Mouse (Mus musculus): ENCODE measurements at regions not wholly inside any gene's neighbourhood (a gene's known extent, or its start where the extent isn't known, plus 50 kb on each side); places are given as distances from the start of the nearest gene placed in this dataset.

DNA sequence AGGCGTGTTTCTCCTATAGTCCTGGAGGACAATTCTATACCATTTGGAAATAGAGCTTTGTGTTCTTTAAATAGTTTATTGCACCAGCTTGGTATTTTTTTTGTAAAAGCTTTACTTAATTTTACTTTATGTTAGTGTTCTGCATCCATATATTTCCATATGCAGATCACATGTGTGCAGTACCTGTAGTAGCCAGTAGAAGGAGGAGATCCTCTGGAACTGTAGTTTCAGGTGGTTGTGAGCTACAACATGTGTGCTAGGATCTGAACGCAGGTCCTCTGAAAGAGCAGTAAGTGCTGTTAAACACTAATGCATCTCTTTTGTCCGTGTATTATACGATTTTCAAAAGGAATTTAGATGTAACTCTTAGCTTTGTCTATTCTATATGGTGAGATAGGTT lies 335.2 kb downstream of the Gm21750 start:
- no peak for DNase-seq

DNA sequence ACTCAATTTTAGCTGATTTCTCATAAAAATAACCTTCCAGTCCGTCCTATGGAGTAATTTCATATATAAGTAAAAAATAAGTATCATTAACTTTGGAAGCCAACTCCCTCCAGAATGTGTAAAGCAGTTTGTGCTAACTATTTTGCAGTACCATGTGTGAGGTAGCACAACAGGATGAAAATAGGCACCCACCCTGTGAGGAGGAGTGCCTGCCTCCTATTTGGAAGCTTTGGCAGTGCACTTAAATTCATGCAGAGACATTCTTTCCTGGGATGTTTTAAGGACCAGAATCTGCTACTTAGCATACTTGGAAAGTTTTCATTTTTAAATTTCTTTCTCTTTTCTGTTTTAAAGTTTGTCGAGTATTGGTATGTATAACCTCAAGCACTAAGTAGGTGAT lies 336.8 kb downstream of the Gm21750 start:
- DNase-seq = no peak

DNA sequence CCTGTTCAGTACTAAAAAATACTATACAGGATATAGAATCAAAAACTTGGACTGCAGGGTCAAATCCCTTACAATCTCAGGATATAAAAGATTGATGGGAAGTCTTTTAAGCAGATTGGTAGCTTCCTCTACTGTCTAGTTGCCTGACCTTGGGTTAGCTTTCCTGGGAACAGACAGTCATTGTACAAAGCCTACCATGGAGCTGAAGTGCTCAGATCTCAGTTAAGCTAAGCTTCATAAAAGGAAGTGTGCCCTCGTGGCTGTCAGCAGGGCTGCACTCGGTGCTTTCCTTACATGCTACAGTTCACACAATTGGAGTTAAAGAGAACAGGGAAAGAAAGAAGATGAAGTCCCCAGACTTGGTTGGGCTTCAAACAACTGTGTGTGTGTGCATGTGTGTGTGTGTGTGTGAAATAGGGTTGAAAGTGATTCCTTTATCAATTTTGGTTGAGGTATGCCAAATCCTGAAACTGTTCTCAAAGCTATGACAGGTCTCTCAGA lies 338.4 kb downstream of the Gm21750 start:
- DNase-seq = no peak

DNA sequence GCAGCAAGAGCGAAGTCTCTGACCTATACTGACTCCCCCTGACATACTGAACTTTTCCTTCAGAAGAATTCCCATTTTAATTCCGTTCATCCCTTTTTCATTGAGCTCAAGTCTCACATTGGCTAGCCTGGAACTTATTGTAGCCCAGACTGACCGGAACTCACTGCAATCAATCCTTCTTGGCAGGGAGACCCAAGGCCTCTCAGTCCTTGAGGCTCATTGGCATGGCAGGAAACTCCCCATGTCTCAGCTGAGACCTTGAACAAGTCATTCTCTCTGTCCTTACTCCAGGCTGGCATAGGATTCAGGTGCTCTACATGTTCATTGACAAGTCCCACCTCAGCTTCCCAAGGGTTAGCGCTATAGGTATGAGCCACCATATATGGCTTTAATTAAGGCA lies 345.9 kb downstream of the Gm21750 start:
- DNase-seq = no peak

DNA sequence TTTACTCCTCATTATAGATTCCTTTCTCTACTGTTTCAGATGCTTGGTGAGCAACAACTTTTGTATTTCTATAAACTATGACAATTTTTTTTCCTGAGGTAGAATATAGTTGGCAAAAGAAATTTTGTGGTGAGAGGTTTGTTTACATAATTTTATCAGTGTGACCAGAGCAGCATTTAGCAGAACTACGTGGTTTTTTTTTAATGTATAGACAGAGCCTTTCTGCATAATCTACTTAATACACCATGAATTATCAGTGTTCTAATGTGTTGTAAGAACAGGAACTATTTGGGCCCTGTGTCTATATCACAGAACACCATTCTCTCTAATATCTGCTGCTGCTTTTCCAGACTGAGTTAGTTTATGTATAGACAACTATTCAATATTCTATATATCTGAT lies 350.5 kb downstream of the Gm21750 start:
- DNase-seq = no peak

DNA sequence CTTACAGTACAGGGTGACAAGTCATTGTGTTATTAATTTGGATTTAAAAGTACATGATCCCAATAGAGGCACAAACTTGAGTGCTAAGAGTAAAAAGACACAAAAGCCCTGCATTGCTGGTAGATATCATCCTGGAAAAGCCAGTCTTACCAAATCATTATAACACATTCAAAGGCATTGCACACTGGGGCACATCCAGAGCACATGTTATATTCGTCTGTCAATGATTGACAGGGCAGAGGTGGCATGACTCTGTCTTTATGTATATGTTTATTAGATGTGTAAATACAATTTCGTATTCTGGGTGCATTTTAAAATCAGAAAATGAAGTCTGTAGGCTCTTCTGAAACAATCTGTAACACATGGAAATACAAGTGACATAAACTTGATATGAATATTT lies 358.4 kb downstream of the Gm21750 start:
- no peak for DNase-seq

DNA sequence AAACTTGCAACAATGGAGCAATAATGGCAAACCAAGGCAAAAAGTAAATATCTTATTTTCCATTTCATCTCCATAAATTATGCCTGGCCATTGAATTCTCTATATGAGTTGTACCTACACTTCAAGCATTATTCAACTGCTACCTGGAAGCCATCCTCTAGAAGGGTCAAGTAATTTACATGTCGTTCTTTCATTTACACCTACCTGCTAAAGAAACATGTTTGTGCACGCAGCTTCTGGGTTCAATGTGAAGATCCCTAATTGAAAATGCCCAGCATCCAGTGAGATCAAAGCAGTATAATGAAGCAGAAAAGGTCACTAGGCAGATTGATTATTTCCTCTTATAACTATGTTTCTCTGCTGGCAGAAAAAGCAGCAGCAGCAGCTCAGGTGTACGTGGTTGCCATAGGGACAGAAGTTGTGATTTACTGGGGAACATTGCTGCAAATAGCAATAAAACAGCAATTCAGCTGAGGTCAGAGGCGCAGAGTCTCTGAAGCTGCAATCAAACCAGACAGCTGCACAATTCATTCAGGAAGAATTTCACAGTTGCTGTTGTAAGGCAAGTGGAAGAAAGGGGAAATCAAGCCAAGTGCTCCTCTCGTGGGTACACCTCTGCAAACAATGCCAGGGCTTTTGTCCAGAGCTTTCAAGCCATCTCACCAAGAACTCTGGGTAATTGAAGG lies 386.1 kb downstream of the Gm21750 start:
- no peak for DNase-seq

DNA sequence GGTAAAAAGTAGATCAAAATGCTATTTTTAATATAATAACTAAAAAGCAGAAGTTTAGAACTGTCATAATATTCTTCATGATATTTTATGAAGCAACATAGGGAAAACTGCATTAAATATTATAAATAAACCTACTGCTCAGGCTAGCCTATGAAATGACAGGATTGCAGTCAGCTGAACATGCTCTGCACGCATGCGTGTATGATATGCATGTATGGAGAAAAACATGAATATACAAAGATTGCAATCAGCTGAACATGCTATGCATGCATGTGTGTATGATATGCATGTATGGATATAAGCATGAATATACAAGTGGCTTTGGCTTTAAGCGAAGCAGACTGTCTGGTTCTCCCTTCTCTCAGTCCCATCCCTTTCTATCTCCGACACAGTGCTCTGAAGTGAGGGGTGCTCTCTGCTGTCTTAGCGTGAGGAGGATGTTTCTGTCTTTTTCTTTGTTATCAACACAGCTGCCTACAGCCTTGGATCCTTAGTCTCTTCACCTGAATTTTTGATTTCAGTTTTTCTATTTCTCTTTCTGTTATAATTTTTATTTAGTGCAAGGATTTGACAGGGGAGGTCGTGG lies 386.8 kb downstream of the Gm21750 start:
- no peak for DNase-seq

DNA sequence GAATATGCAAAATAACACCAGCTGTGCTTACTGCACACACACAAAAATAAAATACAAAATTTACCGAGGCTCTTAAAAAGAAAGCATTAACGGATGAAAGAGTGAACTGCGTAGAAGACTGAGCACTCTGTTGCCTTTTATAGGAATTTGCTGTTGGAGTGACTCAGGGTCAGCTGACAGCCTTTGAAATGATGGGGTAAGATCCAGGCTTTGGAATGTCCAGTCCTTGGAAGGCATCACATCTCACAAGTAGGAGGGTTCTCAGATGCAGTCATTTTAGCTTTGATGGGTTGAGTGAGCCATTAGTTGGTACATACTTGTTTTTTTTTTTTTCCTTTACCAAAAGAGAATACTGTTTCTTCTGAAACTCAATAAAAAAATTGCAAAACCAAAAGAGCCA lies 387.4 kb downstream of the Gm21750 start:
- no peak for DNase-seq

DNA sequence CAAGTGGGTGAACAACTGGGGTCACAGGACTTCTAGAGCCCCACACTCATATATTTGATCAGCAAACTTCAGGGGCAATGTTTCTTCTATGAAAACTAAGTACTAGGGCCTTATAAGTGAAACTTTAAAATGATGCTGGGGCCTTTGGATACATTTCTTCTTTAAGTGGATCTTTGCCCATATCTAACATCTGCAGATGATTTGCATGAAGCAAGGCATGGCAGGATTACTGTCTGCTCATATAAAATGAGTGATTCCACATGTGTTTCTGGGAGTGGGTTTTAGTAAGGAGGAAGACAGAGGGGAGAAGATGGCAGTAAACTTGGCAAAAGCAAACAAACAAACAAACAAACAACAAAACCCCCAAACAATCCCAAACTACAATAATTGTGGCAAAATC lies 405.0 kb downstream of the Gm21750 start:
- no peak for DNase-seq

DNA sequence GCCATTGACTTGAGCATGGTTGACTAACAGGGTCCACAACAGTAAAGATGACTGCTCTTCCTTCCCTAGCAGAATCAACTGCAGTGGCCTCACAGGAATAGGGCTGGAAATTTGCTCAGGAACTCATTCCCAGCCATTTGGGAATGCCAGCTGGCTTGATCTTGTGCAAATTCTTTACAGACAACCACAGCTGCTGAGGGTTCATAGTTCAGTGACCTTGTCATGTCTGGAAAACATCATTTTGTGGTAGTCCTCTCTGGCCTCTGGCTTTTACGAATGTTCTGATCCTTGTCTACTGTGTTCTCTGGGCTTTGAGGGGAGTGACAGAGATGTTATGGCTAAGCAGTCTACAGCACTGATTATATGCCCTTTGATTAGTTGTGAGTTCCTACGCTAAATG lies 432.0 kb downstream of the Gm21750 start:
- DNase-seq = no peak

DNA sequence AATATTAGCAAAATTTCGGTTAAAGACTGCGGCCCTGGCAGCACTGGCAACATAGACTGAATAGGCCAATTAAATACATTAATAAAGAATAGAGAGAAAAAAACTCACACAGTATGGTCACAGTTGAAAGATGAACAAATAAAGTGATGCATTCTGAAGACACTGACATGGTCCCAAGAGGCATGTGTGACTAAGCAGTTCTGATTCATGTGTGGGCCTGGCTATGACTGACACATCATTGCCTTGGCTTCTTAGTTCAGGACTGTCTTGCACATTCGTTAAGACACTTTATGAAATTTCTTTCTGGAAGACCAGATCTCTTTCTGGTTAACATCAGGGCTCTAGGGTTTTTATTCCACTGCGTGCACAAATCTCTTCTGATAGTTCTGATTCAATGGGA lies 438.7 kb downstream of the Gm21750 start:
- no peak for DNase-seq

DNA sequence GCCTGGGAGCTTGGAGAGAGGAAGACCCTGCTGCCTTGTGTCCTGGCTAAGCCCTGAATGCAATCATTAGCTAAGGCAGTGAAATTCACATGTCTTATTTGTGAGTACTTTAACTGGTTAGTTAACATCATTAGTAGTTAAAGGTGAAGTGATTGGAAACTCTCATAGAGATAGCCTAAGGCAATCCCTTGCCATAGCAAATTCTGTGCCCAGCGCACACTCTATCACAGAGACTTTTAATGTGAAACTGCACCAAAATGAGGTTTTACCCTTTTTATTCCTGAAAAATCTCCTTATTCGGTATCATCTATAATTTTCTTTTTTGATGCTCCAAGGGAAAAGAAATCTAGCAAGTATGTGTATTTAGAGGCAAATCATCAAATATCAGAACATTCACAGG lies 451.6 kb downstream of the Gm21750 start:
- DNase-seq = no peak

DNA sequence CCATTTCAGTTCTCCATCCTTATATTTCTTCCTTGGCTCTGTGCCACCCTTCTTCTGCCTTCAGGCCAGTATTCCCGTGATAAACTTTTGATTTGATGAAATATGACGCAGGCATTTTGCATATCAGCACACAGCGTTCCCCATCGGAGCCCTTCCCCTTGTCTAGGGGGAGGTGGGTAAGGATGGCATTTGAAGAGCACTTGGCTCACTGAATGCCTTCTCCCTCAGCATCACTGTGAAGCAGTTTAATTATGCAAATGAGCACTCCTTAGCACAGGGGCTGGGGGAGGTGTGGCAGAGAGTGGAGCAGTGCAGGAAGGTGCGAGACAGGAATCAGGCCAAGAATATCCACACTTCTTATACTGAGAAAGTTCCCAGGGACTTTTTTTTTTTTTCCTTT lies 452.1 kb downstream of the Gm21750 start:
- DNase-seq = no peak

DNA sequence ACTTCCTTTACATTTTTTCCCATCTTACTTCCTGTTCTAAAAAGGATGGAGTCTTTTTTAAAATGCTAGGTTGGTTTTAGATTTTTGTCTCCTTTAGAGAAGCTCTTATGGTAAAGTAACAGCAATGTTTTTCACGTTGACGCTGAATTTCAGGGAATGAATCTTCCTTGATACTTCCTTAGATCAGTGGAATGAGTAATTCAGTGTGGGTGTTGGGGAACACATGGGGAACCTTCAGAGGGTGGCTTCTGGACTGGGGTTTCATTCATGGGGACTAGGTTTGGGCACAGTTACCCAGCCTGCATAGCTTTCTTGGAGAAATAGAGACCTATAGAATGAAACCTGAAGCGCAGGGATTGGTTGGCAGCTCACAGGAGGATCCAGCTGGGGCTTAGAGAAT lies 452.5 kb downstream of the Gm21750 start:
- no peak for DNase-seq

DNA sequence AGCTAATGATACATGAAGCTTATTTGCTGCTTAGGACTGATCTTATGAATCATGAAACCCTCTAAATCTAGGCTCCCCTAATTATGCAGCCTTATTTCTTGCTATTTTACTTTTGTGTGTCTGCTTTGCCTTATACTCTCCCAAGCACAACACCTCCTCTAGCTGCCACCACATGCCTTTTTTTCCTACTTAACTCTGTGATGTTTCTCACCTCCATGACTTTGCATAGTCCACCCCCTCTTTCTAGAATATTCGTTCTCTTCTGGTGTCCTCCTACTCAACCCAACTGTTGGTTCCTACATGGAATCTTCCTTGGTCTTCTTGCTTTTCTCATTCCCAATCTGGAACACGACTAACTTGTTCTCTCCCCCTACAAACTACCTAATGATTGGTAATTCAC lies 456.7 kb downstream of the Gm21750 start:
- DNase-seq = no peak

DNA sequence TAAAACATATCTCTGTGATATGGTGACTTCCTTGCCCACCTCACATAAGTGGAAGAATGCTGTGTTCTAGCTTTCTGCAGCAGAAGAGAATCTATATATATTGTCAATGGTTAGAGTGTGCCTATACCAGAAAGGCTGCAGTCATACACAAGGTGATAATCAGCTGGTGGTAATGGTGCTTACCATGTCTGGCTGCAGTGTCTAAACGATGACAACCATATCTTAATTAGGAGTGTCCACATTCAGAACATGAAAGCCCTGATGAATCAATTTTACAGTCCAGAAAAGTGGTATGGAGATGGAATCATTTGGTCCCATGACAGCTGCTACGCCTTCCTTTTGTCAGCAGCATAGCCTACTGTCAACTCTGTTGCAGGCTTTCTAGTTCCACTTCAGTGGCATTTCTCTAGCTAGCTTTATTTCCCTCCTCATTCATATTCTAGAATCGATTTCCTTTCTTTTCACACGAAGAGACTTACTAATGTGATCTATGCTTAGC lies 484.2 kb downstream of the Gm21750 start:
- no peak for DNase-seq

DNA sequence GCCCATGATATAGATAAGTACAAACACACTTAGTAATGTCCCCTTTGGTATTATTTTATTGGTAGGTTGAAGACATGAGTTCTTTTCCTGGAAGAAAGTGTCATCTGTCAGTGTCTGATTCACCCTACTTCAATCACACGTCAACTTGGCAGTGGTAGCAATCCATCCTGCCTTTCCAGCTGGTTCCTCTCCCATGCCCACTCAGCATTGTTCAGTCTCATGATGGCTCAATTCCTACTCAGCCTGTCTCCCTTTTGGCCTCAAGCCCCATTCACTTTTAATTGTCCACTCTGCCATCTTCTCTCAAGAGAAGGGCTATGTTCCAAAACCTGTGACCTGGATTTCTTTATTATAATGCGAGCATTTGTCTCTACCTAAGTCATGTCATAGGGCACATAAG lies 474.4 kb upstream of the Htr2a start:
- DNase-seq = no peak

DNA sequence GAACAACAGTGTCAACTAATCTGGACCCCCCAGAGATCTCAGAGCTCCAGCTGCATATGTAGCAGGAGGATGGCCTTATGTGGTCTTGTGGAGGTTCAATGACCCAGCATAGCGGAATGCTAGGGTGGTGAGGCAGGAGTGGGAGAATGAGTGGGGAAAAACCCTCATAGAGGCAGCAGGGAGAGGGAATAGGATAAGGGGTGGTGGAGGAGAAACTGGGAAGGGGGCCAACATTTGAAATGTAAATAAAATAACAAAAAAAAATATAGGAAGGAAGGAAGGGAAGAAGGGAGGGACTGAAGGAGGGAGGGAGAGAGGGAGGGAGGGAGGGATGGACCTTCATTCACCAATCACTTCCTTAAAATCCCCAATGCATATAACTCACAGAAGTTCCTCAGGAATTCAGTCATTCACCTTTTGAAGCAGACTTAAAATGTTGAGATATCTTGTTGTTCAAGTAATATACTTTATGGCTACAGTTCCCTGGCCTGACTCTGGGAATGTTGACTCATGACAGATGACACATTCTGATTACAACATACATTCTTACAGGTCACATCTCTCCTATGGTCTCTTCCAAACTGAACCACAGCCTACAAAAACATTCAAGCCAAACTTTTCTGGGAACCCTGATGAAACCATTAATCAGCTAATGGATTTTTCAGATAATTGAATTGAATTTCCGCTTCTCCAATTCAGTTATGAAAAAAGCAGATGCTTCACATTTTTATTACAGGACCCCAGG lies 471.3 kb upstream of the Htr2a start:
- no peak for DNase-seq

DNA sequence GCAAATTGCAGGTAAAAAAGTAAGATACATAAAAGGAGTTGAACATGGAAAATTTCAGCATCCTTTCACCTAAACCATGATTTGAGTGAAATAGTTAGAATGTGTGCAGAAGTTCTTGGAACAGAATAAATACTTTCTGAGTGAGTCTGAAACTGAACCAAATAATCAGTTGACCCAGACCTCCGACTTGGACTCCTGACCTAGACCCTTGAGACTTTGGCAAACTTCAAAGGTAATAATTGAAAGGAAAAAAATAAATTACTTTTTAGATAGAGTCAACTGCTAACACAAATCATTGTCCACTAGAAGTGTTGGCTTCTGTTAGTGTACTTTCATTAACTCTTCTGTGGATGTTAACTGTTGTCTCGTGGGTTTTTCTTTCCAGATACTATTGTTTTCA lies 460.6 kb upstream of the Htr2a start:
- DNase-seq = no peak

DNA sequence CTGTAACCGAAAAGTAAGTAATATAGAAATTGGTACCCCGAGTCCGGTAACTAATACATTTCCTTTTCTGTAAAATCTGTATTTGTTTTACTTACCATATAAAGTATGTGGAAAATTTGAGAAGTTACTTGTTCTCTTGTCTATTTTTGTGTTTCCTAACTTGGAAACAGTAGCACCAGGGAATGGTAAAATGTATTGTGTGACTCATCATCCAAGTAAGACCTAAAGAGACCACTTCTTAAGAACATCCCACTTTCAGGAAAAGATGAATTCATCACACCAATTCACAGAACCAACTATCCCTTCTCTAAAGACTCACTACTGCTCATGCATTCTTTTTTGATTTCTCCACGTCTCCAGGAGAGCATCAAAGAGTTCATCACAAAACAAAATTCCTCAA lies 457.6 kb upstream of the Htr2a start:
- no peak for DNase-seq

DNA sequence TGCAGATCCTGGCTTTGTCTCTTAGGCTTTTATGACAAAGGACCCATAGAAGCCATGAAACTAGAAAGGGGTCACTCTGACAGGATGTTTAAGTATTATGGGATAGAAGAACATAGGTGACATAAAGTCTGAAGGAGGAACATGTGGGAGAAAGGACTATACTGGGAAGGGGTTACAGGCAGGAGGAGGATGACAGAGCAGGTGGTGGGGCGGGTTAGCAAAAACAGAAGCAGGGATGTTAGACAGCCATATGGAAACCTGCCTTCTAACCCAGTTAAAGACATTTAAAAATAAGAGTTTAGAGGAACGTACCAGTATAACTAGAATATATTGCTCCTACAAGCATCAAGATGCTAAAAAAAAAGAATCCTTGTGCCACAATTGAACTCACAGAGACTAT lies 438.9 kb upstream of the Htr2a start:
- no peak for DNase-seq

DNA sequence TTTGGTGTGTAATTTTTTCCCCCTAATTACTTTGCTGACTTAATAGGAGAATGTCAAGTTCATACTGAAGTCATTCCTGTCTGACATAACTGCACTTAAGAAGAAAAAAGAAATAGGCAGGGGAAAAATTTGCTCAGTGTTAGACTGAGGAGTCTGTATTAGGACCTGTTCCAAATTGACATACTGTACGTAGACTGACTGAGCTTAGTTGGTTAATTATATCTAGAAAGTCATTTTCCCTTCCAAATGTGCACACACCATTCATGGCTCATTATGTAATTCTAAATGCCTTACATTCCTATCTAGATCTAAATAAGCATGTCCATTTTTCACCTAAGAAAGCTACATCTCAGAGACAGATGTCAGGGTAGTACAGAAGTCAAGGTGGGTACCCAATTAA lies 435.6 kb upstream of the Htr2a start:
- no peak for DNase-seq

DNA sequence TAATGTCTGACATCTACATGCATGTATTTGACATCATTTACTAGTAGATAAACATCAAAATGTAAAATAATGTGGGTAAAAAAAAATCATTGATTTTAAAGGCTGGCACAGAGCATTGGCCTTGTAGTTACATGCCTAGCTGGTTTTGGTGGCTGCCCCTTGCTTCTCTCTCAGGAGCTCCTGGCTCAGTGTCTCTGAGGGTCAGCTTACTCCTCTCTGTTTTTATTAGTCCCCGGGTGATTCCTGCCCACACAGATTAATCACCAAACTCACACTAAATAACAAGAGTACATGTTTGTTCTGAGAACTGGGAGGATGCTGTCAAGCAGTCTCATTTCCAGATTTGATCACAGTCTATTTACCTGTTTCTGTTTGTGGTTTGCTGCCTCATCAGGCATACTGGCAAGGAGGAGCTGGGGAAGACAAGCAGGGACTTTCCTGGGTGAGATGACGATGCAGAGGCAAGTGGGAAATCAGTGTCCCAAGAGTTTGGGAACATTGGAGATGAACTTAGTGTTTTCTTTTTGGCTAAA lies 422.7 kb upstream of the Htr2a start:
- no peak for DNase-seq

All from cerebellum, adult 8-10 months (tissue).